Mouse (Mus musculus): ENCODE data around the gene Rabep1. TPM values are rescaled to one million over a fixed set of nuclear protein-coding genes. Genes with fewer than 3 reads are reported as not detected.

The Rabep1 gene
- polyA plus RNA-seq, 1 experiment from 2014 or later, result 39.6 TPM

GRCm38 (mm10) chr11:70812365-70812764, 32.2 kb upstream of the Rabep1 start, which contains the start of gene Scimp:
Gene Scimp, minus strand, starts transcription at chr11:70812586.
- no peak within 1 kb of the TSS for H3K27ac ChIP-seq (replicated peaks)
- H3K9me3 ChIP-seq, result no peaks in the 10 kb centered on the region
- H3K36me3 ChIP-seq (replicated peaks), result no peaks in the 10 kb centered on the region
- H3K4me3 ChIP-seq, result no peak within 1 kb of the TSS
- DNase-seq (ENCODE audit: low spot score), result no peak
- H3K27me3 ChIP-seq (replicated peaks; ENCODE audit: low read depth, poor library complexity, severe bottlenecking), result no peaks in the 10 kb centered on the region
- WGBS, result 80% methylated on average over 7 of the region's 7 CpGs
- no peaks in the 10 kb centered on the region for H3K4me1 ChIP-seq

- WGBS, result 82% methylated on average over 8 of the region's 8 CpGs
- Histone ChIP-seq H3K9me3 (no peaks in the 10 kb centered on the region), H3K36me3 (replicated peaks) (no peaks in the 10 kb centered on the region)
Observed at GRCm38 (mm10) chr11:70815071-70815470, 29.5 kb upstream of the Rabep1 start.

DNA sequence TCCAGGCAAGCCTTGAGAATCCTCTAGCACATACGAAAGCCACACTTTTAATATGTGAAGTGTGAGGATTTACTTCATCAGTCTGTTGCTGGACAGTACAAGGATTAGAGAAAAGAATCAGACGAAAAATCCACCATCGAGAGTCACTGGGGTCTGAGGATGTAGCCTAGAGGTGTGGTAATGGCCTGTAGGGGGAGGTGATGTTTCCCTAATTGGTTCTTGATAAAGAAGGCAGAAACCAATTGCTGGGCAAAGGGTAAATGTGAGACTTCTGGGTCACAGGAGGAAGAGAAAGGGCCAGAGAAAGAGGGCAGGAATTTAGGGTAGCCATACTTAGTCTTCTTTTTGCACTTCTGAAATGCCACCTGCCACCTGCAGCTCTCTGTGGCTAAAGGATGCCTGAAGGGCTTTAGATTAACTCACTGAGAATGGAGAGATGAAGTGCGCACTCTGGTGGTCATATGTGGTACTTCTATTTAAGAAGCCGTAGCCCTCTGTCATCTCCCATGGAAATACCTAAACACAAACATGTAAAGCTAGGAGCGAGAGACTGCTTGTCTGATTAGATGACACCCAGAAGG, 29.0 kb upstream of the Rabep1 start:
- no peak overlapping the region for H3K27ac ChIP-seq (replicated peaks)
- no peaks in the 10 kb centered on the region for H3K9me3 ChIP-seq
- H3K4me3 ChIP-seq, result no peak overlapping the region
- DNase-seq (ENCODE audit: low spot score), result peak; percentile 58
- 33% methylated on average over 6 of the region's 6 CpGs for WGBS
- H3K4me1 ChIP-seq, result no peaks in the 10 kb centered on the region
- H3K36me3 ChIP-seq (replicated peaks), result no peaks in the 10 kb centered on the region
- no peaks in the 10 kb centered on the region for H3K27me3 ChIP-seq (replicated peaks; ENCODE audit: low read depth, poor library complexity, severe bottlenecking)

More at GRCm38 (mm10) chr11:70815071-70815470, 29.5 kb upstream of the Rabep1 start:
- H3K4me1 ChIP-seq, result no peaks in the 10 kb centered on the region
- H3K27me3 ChIP-seq (replicated peaks; ENCODE audit: low read depth, poor library complexity, severe bottlenecking), result no peaks in the 10 kb centered on the region
- H3K27ac ChIP-seq (replicated peaks), result no peak overlapping the region
- no peak for DNase-seq (ENCODE audit: low spot score)
- H3K4me3 ChIP-seq, result no peak overlapping the region

DNA sequence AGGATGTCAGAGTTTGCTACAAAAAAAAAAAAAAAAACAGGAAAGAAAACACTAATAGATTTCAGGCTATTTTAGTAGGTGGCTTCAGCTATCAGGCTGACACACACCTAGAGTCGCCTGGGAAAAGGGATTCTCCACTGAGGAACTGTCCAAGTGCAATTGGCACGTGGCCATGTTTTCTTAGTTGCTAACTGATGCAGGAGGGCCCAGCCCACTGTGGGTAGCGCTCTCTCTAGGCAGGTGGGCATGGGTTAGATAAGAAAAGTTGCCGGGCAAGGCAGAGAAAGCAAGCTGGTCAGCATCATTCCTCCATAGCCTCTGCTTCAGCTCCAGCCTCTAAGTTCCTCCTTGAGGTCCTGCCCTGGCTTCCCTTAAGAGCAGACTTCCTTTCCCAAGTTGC, 27.8 kb upstream of the Rabep1 start:
- no peak overlapping the region for H3K4me3 ChIP-seq
- WGBS, result 79% methylated on average over 4 of the region's 4 CpGs
- peaks cover 2% of the 10 kb centered on the region for H3K4me1 ChIP-seq

DNA sequence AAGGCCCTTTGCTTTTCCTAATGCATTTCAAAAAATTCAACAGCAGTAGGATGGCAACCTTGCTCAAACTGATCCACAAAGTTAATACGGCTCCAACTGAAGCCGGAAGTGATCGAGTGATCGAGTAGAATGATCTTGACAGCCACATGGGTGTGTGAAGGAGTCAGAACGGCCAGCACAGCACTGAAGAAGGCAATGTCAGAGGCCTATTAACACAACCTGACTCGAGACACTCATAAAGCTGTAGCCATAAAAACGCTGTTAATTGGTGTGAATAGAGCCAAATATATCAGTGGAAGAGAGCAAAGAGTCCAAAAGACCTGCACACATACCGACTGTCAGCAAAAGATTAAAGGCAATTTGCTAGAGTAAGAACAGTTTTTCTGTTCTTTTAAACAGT, 24.5 kb upstream of the Rabep1 start:
- no peak overlapping the region for H3K4me3 ChIP-seq
- no peaks in the 10 kb centered on the region for H3K36me3 ChIP-seq (replicated peaks)
- no peaks in the 10 kb centered on the region for H3K27me3 ChIP-seq (replicated peaks; ENCODE audit: low read depth, poor library complexity, severe bottlenecking)
- H3K27ac ChIP-seq (replicated peaks), result no peak overlapping the region
- 85% methylated on average over 8 of the region's 8 CpGs for WGBS
- H3K9me3 ChIP-seq, result no peaks in the 10 kb centered on the region
- H3K4me1 ChIP-seq, result peaks cover 10% of the 10 kb centered on the region
- DNase-seq (ENCODE audit: low spot score), result no peak

More for the DNA sequence above, 27.8 kb upstream of the Rabep1 start:
- DNase-seq (ENCODE audit: low spot score), result no peak
- H3K27ac ChIP-seq (replicated peaks), result no peak overlapping the region
- H3K36me3 ChIP-seq (replicated peaks), result no peaks in the 10 kb centered on the region
- H3K9me3 ChIP-seq, result no peaks in the 10 kb centered on the region
- no peaks in the 10 kb centered on the region for H3K27me3 ChIP-seq (replicated peaks; ENCODE audit: low read depth, poor library complexity, severe bottlenecking)

DNA sequence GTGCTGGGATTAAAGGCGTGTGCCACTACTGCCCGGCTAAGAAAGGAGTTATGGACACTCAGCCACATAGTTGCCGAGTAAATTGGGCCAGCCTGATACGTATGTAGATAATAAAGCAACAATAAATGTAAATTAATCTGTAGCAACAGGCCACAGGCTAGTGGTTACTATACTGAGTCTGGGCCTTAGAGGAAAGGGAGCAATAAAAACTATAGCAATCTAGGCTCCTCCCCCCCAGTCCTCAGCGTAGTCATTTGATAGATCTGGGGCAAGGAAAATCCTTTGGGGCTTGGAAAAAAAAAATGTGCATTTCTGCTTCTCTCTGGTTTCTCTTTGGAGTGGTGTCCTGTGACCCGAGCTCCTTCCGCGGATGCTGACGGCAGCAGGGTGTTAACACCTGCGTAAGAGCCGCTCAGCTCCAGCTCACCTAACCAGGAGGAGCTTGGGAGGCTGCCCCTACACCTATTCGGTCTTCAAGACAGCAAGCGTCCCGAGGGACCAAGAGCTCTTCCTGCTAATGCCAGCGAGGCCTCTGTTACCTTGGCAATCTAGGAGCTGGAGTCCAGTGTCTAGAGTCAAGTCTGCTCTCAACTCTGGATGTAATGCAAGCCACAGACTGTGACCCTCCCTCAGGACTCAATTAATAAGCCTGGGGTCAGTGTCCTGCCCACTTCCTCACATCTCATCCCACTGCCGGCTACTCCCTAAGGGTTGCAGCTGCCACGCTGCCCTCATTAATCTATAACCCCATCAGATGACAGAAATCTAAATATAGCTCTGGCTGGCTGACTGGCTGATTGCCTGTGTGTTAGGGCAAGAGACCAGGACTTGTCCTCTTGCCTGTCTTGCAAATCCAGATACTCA, 22.6 kb upstream of the Rabep1 start:
- Histone ChIP-seq H3K36me3 (replicated peaks) (no peaks in the 10 kb centered on the region), H3K4me3 (no peak overlapping the region), H3K4me1 (peaks cover 10% of the 10 kb centered on the region), H3K9me3 (no peaks in the 10 kb centered on the region), H3K27me3 (replicated peaks; ENCODE audit: low read depth, poor library complexity, severe bottlenecking) (no peaks in the 10 kb centered on the region), H3K27ac (replicated peaks) (no peak overlapping the region)
- WGBS, result 51% methylated on average over 17 of the region's 17 CpGs
- DNase-seq (ENCODE audit: low spot score), result peak; percentile 13

DNA sequence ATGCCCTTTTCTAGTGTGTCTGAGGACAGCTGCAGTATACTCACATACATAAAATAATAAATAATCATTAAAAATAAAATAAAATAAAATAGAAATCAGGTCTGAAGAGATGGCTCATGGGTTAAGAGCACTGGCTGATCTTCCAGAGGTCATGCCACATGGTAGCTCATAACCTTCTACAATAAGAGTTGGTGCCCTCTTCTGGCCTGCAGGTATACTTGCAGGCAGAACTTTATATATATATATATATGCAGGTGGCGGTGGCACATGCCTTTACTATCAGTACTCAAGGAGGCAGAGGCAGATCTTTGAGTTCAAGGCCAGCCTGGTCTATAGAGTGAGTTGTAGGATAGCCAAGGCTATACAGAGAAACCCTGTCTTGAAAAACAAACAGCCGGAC, 18.4 kb upstream of the Rabep1 start:
- Histone ChIP-seq H3K27ac (replicated peaks) (no peak overlapping the region), H3K27me3 (replicated peaks; ENCODE audit: low read depth, poor library complexity, severe bottlenecking) (no peaks in the 10 kb centered on the region), H3K4me3 (no peak overlapping the region), H3K36me3 (replicated peaks) (no peaks in the 10 kb centered on the region), H3K9me3 (no peaks in the 10 kb centered on the region), H3K4me1 (peaks cover 13% of the 10 kb centered on the region)
- WGBS, result 90% methylated on average over 2 of the region's 2 CpGs
- no peak for DNase-seq (ENCODE audit: low spot score)

GRCm38 (mm10) chr11:70828975-70829615, 15.5 kb upstream of the Rabep1 start:
- Histone ChIP-seq H3K4me3 (no peak overlapping the region), H3K27me3 (replicated peaks; ENCODE audit: low read depth, poor library complexity, severe bottlenecking) (no peaks in the 10 kb centered on the region), H3K36me3 (replicated peaks) (no peaks in the 10 kb centered on the region), H3K4me1 (peaks cover 3% of the 10 kb centered on the region; the same call in 1 of the 2 replicates), H3K27ac (replicated peaks) (no peak overlapping the region), H3K9me3 (no peaks in the 10 kb centered on the region; the same call in 1 of the 2 replicates)
- no peak for DNase-seq (ENCODE audit: low spot score)
- 58% methylated on average over 11 of the region's 11 CpGs for WGBS

DNA sequence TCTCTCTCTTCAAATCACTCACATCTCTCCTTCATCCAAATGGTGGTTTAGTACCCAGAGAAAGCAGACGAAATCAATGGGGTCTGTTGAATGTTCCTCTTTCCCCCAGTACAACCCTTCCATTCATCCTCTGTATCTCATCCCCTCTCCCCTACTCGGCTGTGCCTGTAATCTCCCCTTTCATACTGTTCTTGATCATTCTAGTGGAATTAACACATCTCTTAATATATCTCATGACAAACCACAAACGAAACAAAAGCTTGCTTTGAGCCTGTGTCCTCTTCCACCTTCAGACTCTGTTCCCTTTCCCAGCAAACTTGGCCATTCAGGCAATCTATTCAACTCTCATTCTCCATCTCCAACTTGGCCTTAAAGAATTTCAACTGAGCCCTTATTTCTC, 13.4 kb upstream of the Rabep1 start:
- peaks cover 3% of the 10 kb centered on the region; the same call in 1 of the 2 replicates for H3K4me1 ChIP-seq
- no peak overlapping the region for H3K27ac ChIP-seq (replicated peaks)
- H3K36me3 ChIP-seq (replicated peaks), result no peaks in the 10 kb centered on the region
- no peaks in the 10 kb centered on the region; the same call in 1 of the 2 replicates for H3K9me3 ChIP-seq
- no peaks in the 10 kb centered on the region for H3K27me3 ChIP-seq (replicated peaks; ENCODE audit: low read depth, poor library complexity, severe bottlenecking)
- DNase-seq (ENCODE audit: low spot score), result no peak
- WGBS, result 65% methylated on average over 3 of the region's 3 CpGs
- no peak overlapping the region for H3K4me3 ChIP-seq

DNA sequence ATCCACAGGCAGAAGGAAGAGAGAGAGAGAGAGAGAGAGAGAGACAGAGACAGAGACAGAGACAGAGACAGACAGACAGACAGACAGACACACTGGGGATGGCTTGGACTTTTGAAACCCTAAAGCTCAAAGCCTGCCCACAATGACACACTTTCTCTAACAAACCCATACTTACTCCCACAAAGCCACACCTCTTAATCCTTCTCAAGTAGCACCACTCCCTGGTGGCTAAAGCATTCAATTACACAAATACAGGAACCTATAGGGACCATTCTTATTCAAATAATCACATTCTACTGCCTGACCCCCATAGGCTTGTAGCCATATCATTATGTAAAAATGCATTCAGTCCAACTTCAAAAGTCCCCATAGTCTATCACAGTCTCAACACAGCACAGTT, 11.2 kb upstream of the Rabep1 start:
- no peaks in the 10 kb centered on the region; the same call in 1 of the 2 replicates for H3K9me3 ChIP-seq
- DNase-seq (ENCODE audit: low spot score), result no peak
- H3K36me3 ChIP-seq (replicated peaks), result no peaks in the 10 kb centered on the region
- H3K27ac ChIP-seq (replicated peaks), result no peak overlapping the region
- H3K27me3 ChIP-seq (replicated peaks; ENCODE audit: low read depth, poor library complexity, severe bottlenecking), result no peaks in the 10 kb centered on the region
- H3K4me3 ChIP-seq, result no peak overlapping the region
- H3K4me1 ChIP-seq, result peaks cover 3% of the 10 kb centered on the region; the same call in 1 of the 2 replicates

DNA sequence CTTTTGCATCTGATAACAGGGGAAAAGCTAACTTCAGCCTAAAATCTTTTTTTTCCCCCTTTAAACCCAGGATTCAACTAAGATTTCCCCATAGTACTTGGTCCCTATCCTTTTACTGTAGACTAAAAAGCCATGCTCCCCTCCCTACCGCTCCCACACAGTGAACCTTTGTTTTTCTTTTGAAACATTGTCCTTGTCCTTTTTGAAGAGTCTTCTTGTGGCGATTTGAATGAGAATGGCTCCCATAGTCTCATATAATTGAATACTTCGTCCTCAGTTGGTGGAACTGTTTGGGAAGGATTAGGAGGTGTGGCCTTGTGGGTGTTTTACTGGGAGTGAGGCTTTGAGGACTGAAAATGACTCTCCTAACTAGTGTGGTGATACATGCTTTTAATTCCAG, 10.7 kb upstream of the Rabep1 start:
- DNase-seq (ENCODE audit: low spot score), result no peak
- Histone ChIP-seq H3K4me1 (peaks cover 3% of the 10 kb centered on the region; the same call in 1 of the 2 replicates), H3K36me3 (replicated peaks) (no peaks in the 10 kb centered on the region), H3K27ac (replicated peaks) (no peak overlapping the region), H3K4me3 (no peak overlapping the region), H3K9me3 (no peaks in the 10 kb centered on the region; the same call in 1 of the 2 replicates), H3K27me3 (replicated peaks; ENCODE audit: low read depth, poor library complexity, severe bottlenecking) (no peaks in the 10 kb centered on the region)
- 71% methylated on average over 3 of the region's 3 CpGs for WGBS

- no peak overlapping the region; the same call in 1 of the 2 replicates for H3K27ac ChIP-seq (replicated peaks)
- no peak for DNase-seq (ENCODE audit: low spot score)
- 70% methylated on average over 6 of the region's 6 CpGs for WGBS
- H3K4me3 ChIP-seq, result no peak overlapping the region
- no peaks in the 10 kb centered on the region; the same call in 1 of the 2 replicates for H3K9me3 ChIP-seq
- no peaks in the 10 kb centered on the region for H3K4me1 ChIP-seq
- H3K36me3 ChIP-seq (replicated peaks), result no peaks in the 10 kb centered on the region
- no peaks in the 10 kb centered on the region for H3K27me3 ChIP-seq (replicated peaks; ENCODE audit: low read depth, poor library complexity, severe bottlenecking)
Observed at GRCm38 (mm10) chr11:70835381-70835831, 9.2 kb upstream of the Rabep1 start.

Measured in embryonic facial prominence, embryonic 10.5 days (tissue).